Mouse (Mus musculus): ENCODE data around the gene Frem1. TPM values are rescaled to one million over a fixed set of nuclear protein-coding genes. Genes with fewer than 3 reads are reported as not detected.

The Frem1 gene
- total RNA-seq, 2 experiments from 2014 or later: 1.7 to 2.4 TPM

Other genes with a start within 250 kb of the Frem1 start
- 10 to 100 TPM; 63.4 to 67.5 TPM for gene Zdhhc21, start 192.4 kb downstream of the Frem1 start, total RNA-seq (2021)
- under 1 TPM in 1 of 2 experiments, not detected in 1; 0.21 TPM for gene Cer1, start 167.2 kb downstream of the Frem1 start, total RNA-seq (2021)